Mouse (Mus musculus) c-Kit-positive CD71-positive TER-119-negative erythroid progenitor cells, embryonic 14.5 days (primary cell): ENCODE measurements around the gene Gm20867.
"Not testable (repeated sequence)": the region's sequence is repeated elsewhere in the genome, so short reads cannot be mapped to it uniquely, and the experiment has no call there.

Source experiments
- DNase-seq: peaks from one replicate; pipeline ENCODE4 v3.0.0-alpha.2; 2013; ENCODE audit warnings: low read depth

Gene Gm20867

DNA sequence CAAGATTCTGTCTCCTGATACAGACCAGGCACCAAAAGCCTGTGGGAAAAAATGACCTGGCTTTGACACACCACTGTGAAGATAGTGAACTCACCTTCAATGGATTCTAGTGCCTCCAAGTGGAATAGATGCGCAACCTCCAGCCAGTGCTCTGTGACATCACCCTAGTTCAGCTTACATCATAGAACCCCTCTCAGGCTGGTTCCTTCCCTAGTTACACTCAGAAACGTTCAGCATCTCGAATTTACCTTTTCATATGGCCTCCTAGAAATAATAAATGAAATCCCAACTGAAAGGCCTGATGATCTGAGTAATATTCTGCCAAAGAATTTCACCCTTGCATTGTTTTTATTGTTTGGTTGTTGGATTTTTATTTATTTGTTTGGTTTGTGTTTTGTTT is at the start of gene Gm20867:
TSS of gene Gm20867 (minus strand) at position 101 of the 400 bp plus-strand sequence.
- DNase-seq = not testable (repeated sequence)
